Mouse (Mus musculus) brain, embryonic 14.5 days (tissue): ENCODE measurements around the gene Rundc3a. TPM values are rescaled to one million over a fixed set of nuclear protein-coding genes. Genes with fewer than 3 reads are reported as not detected.

Source experiments
- DNase-seq: peaks from one replicate; pipeline ENCODE4 v3.0.0-alpha.2; 2011; ENCODE audit warnings: low read depth
- CTCF ChIP-seq: fragments of 200-500 bp; IDR thresholded peaks from 2 replicates; pipeline ENCODE4 v1.5.1; 2012; ENCODE audit warnings: inconsistent platforms, mild to moderate bottlenecking, moderate library complexity, borderline replicate concordance; ENCODE audit not compliant: insufficient read depth, insufficient read length; ENCODE audit errors: extremely low read depth
- POLR2A ChIP-seq: fragments of 200-500 bp; IDR thresholded peaks from 2 replicates; pipeline ENCODE4 v1.6.1; 2012; ENCODE audit warnings: mild to moderate bottlenecking, inconsistent platforms, borderline replicate concordance; ENCODE audit not compliant: poor library complexity, insufficient read depth, insufficient read length, severe bottlenecking; ENCODE audit errors: extremely low read depth
- polyA plus RNA-seq: library from polyadenylated mRNA; depleted of rRNA; stranded (reverse); fragments of >200 nt; gene quantifications from 2 replicates; pipeline ENCODE4 v1.2.3, GENCODE M21; 2012

The Rundc3a gene
- polyA plus RNA-seq, 1 experiment = 292 TPM

- TF ChIP-seq CTCF (peak; percentile 27; the same call in 1 of the 2 replicates), POLR2A (no peak)
- DNase-seq = peak; percentile 73
Measured at GRCm38 (mm10) chr11:102437120-102438061, 44.2 kb downstream of the Rundc3a start.

- peak; percentile 89 for DNase-seq
- peak; percentile 76 for TF ChIP-seq CTCF
- no peak for TF ChIP-seq POLR2A
Measured at GRCm38 (mm10) chr11:102438212-102439092, 45.2 kb downstream of the Rundc3a start.

- TF ChIP-seq CTCF (no peak), POLR2A (no peak)
- peak; percentile 45 for DNase-seq
Measured at GRCm38 (mm10) chr11:102439093-102440082, 46.2 kb downstream of the Rundc3a start.

GRCm38 (mm10) chr11:102440255-102440654 lies 47.1 kb downstream of the Rundc3a start:
- no peak for DNase-seq
- TF ChIP-seq CTCF (no peak), POLR2A (no peak)

- TF ChIP-seq POLR2A (no peak), CTCF (peak; percentile 42; the same call in 1 of the 2 replicates)
- no peak for DNase-seq
Measured at GRCm38 (mm10) chr11:102441434-102441833, 48.2 kb downstream of the Rundc3a start.

GRCm38 (mm10) chr11:102442089-102442488 lies 48.9 kb downstream of the Rundc3a start:
- TF ChIP-seq CTCF (no peak), POLR2A (no peak)
- no peak for DNase-seq

GRCm38 (mm10) chr11:102443740-102444139 lies 50.5 kb downstream of the Rundc3a start:
- DNase-seq = no peak
- TF ChIP-seq CTCF (no peak), POLR2A (no peak)

- DNase-seq = no peak
- no peak for TF ChIP-seq CTCF
- TF ChIP-seq POLR2A = no peak
Measured at GRCm38 (mm10) chr11:102444321-102444720, 51.1 kb downstream of the Rundc3a start.

GRCm38 (mm10) chr11:102444781-102445180 lies 51.6 kb downstream of the Rundc3a start:
- TF ChIP-seq POLR2A (no peak), CTCF (no peak)
- DNase-seq = peak; percentile 36

- DNase-seq = peak; percentile 38
- TF ChIP-seq CTCF (no peak), POLR2A (no peak)
Measured at GRCm38 (mm10) chr11:102445264-102445890, 52.2 kb downstream of the Rundc3a start.

GRCm38 (mm10) chr11:102445891-102446361 lies 52.7 kb downstream of the Rundc3a start:
- TF ChIP-seq CTCF (no peak), POLR2A (no peak)
- peak; percentile 94 for DNase-seq
